Mouse (Mus musculus) stomach, postnatal 0 days (tissue): ENCODE data around the gene Atp8a2. TPM values are rescaled to one million over a fixed set of nuclear protein-coding genes. Genes with fewer than 3 reads are reported as not detected.

Source experiments
- ATAC-seq: fragments of 200-750 bp; cut with Nextera tagmentation; 2 replicates; pipeline ENCODE4 v1.8.0; 2017; ENCODE audit not compliant: low FRiP score, low TSS enrichment
- DNase-seq: peaks from one replicate; pipeline ENCODE4 v3.0.0-alpha.2; 2016; ENCODE audit warnings: low spot score
- H3K27ac ChIP-seq: fragments of 300-500 bp; sonication (generic); replicated peaks from 2 replicates; pipeline ENCODE4 v1.5.1; 2014; ENCODE audit warnings: mild to moderate bottlenecking, control low read depth
- H3K27me3 ChIP-seq: fragments of 300-500 bp; sonication (generic); 2 replicates; pipeline ENCODE4 v1.6.1; 2014; ENCODE audit warnings: low read length; ENCODE audit not compliant: control insufficient read depth, insufficient read depth
- H3K36me3 ChIP-seq: fragments of 300-500 bp; sonication (generic); 2 replicates; pipeline ENCODE4 v1.6.1; 2014; ENCODE audit warnings: low read length, mixed read lengths; ENCODE audit not compliant: control insufficient read depth, insufficient read depth
- H3K4me1 ChIP-seq: fragments of 300-500 bp; sonication (generic); replicated peaks from 2 replicates; pipeline ENCODE4 v1.6.1; 2014; ENCODE audit warnings: antibody characterized with exemption; ENCODE audit not compliant: control insufficient read depth, insufficient read depth
- H3K4me2 ChIP-seq: fragments of 300-500 bp; sonication (generic); replicated peaks from 2 replicates; pipeline ENCODE4 v1.6.1; 2014; ENCODE audit warnings: low read depth, mild to moderate bottlenecking, control low read depth, moderate library complexity
- H3K4me3 ChIP-seq: fragments of 300-500 bp; sonication (generic); 2 replicates; pipeline ENCODE4 v1.5.1; 2014; ENCODE audit warnings: low read depth, low read length, control low read depth
- H3K9ac ChIP-seq: fragments of 300-500 bp; sonication (generic); 2 replicates; pipeline ENCODE4 v1.6.1; 2014; ENCODE audit warnings: mild to moderate bottlenecking, low read length, control low read depth, mixed read lengths
- H3K9me3 ChIP-seq: fragments of 300-500 bp; sonication (generic); 2 replicates; pipeline ENCODE4 v1.6.1; 2016; ENCODE audit warnings: low read length; ENCODE audit not compliant: control insufficient read depth
- CTCF ChIP-seq: IDR thresholded peaks from 2 replicates; pipeline ENCODE4 v1.5.1; 2016; ENCODE audit warnings: antibody characterized with exemption, low read depth, mild to moderate bottlenecking, moderate library complexity
- EP300 ChIP-seq: optimal IDR thresholded peaks from 2 replicates; pipeline ENCODE3; 2016; ENCODE audit warnings: antibody characterized with exemption
- WGBS: fragments of 180-500 bp; shearing (Covaris S2); extraction: QIAGEN DNeasy Blood & Tissue Kit; methylation state at CpG from one replicate; pipeline ENCODE4 v1.1.7; 2014; 5-methylcytosine and 5-hydroxymethylcytosine counted together
- polyA plus RNA-seq: library from polyadenylated mRNA; unstranded; fragments of >200 nt; fragmentation: Nextera tagmentation; extraction: Ambion mirVana; gene quantifications from 2 replicates; pipeline ENCODE4 v1.2.1, GENCODE M21; 2015

The Atp8a2 gene
- polyA plus RNA-seq, 1 experiment from 2014 or later: 6.3 TPM

DNA sequence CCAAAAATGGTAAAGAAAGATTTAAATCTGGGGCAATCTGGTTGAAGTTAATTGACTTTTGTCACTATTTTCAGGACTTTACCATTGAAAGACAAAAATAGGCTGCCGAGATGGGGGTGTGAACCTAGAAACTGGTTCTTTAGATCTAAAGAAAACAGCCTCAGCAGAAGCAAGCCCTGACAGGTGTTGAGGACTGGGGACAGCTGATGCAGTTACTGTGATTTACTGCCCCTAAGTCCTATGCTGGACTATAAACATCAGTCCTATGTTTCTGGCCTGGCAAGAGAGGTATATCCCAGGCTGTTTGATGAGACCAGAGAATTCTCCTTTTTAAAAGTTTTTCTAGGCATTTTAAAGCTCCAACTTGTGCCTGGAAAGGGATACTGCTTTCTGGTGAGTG is 17.1 kb upstream of the Atp8a2 start:
- no peak for DNase-seq
- no peaks in the 10 kb centered on the region for H3K36me3 ChIP-seq
- H3K4me2 ChIP-seq: no peak overlapping the region
- H3K4me1 ChIP-seq: no peaks in the 10 kb centered on the region
- H3K9ac ChIP-seq: no peak overlapping the region
- ATAC-seq: no peak
- no peaks in the 10 kb centered on the region for H3K9me3 ChIP-seq
- no peak overlapping the region for H3K4me3 ChIP-seq
- TF ChIP-seq EP300: no peak
- no peak overlapping the region for H3K27ac ChIP-seq
- 39% methylated on average over 1 of the region's 1 CpGs for WGBS
- H3K27me3 ChIP-seq: no peaks in the 10 kb centered on the region

DNA sequence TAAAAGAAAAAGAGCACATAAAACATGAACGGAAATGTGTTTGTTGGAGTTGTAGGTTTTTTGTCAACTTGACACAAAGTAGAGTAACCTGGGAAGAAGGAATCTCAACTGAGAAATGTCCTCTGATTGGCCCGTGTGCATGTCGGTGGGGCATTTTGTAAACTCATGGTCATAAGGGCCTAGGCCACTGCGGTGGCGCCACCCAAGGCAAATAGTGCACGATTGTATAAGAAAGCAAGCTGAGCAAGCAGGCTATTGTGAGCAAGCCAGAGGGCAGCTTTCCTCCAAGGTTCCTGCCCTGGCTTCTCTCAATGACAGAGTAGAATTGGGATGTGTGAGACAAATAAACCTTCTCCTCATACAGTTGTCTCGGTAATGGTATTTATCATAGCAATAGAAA is 12.2 kb upstream of the Atp8a2 start:
- H3K9me3 ChIP-seq: no peaks in the 10 kb centered on the region
- 55% methylated on average over 7 of the region's 7 CpGs for WGBS
- no peak for TF ChIP-seq EP300
- TF ChIP-seq CTCF: peak; percentile 46
- no peak overlapping the region for H3K9ac ChIP-seq
- no peak overlapping the region for H3K4me3 ChIP-seq
- no peaks in the 10 kb centered on the region for H3K4me1 ChIP-seq
- ATAC-seq: peak; percentile 90
- DNase-seq: peak; percentile 72
- no peak overlapping the region for H3K4me2 ChIP-seq
- H3K27me3 ChIP-seq: no peaks in the 10 kb centered on the region
- no peaks in the 10 kb centered on the region for H3K36me3 ChIP-seq
- peak overlapping the region; percentile 61; the same call in 1 of the 2 replicates for H3K27ac ChIP-seq

DNA sequence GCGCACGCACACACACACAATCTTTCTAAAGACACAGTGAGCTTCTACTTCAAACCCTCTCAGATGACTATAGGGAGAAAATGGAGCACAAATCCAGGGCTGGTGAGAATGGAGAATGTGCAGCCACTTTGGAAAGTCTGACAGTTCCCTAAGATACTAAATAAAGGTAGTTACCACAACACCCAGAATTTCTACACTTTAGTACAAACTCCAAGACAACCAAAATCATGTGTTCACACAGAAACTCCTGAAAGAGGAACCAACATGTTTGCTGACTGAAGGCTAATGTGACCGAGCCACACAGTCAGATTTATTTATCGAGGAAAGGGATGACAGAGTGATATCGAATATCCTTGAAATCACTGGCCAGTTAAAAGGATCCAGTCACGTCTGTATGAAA is 8.0 kb upstream of the Atp8a2 start:
- Histone ChIP-seq H3K27me3 (no peaks in the 10 kb centered on the region), H3K9ac (no peak overlapping the region), H3K4me3 (no peak overlapping the region), H3K9me3 (no peaks in the 10 kb centered on the region), H3K4me2 (no peak overlapping the region), H3K27ac (no peak overlapping the region), H3K4me1 (no peaks in the 10 kb centered on the region), H3K36me3 (no peaks in the 10 kb centered on the region)
- TF ChIP-seq CTCF (no peak), EP300 (no peak)
- ATAC-seq (no peak), DNase-seq (no peak)
- WGBS: 83% methylated on average over 6 of the region's 6 CpGs

DNA sequence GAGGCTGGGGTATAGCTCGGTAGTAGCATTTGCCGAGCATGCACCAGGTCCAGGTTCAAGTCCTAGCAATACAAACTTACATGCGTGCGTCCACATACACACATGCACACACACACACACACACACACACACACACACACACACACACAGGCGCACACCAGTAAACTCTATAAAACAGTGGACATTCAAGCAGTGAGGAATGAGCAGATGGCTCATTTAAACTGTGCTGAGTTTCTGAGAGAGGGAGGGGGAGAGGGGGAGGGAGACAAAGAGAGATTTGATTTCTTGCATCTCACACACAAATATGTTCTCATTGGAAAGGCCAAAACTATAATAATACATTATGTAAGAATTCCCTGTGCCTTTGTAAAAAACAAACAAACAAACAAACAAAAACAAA is 980 bp downstream of the Atp8a2 start:
- Histone ChIP-seq H3K27ac (no peak overlapping the region), H3K9ac (no peak overlapping the region), H3K4me2 (no peak overlapping the region), H3K4me1 (no peaks in the 10 kb centered on the region), H3K27me3 (no peaks in the 10 kb centered on the region), H3K4me3 (no peak overlapping the region), H3K36me3 (no peaks in the 10 kb centered on the region), H3K9me3 (no peaks in the 10 kb centered on the region)
- ATAC-seq: no peak
- WGBS: 70% methylated on average over 5 of the region's 5 CpGs
- no peak for DNase-seq
- TF ChIP-seq EP300: no peak
- TF ChIP-seq CTCF: no peak

DNA sequence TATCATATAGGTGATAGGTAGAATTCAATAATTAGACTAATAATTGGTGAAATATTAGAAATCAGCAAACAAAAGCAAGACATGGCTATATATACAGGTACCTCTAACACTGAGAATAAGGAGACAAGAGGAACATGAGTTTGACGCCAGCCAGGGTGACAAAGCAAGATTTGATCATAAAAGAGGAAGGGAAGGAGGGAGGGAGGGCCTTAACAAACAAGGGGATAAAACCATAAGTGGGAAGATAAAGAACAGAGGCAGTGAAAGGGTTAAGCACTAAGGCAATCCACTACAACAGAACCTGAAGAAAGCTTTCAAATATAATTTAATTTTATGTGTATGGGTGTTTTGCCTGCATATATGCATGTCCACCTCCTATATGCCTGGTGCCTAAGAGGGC is 2.4 kb downstream of the Atp8a2 start:
- DNase-seq: no peak
- Histone ChIP-seq H3K4me1 (no peaks in the 10 kb centered on the region), H3K9ac (no peak overlapping the region), H3K9me3 (no peaks in the 10 kb centered on the region), H3K4me3 (no peak overlapping the region), H3K4me2 (no peak overlapping the region), H3K36me3 (no peaks in the 10 kb centered on the region), H3K27ac (no peak overlapping the region), H3K27me3 (no peaks in the 10 kb centered on the region)
- no peak for ATAC-seq
- 79% methylated on average over 1 of the region's 1 CpGs for WGBS
- TF ChIP-seq EP300 (no peak), CTCF (no peak)

DNA sequence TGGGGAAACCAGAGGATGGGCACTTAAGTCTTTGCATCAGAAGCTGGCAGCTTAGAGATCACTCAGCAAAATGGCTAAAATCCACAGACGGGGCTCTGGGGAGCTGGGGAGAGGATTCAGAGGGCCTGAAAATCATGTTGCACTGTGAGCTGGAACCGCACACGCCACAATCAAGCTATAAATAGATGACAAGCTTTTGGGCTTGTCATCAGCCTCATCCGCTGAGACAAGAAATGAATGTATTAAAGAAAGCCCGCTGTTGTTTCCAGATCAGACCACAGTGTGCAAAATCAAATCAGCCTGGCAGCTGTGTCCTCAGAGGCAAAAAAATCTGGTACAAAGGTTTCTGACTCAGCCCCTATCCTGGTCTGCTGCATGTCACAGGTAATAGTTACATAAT is 7.2 kb downstream of the Atp8a2 start:
- WGBS: 82% methylated on average over 5 of the region's 5 CpGs
- H3K4me1 ChIP-seq: no peaks in the 10 kb centered on the region
- DNase-seq: no peak

More for the DNA sequence above, 7.2 kb downstream of the Atp8a2 start:
- H3K9me3 ChIP-seq: no peaks in the 10 kb centered on the region
- no peak overlapping the region for H3K4me2 ChIP-seq
- no peak overlapping the region for H3K27ac ChIP-seq
- no peak for ATAC-seq
- TF ChIP-seq CTCF (no peak), EP300 (no peak)
- H3K36me3 ChIP-seq: no peaks in the 10 kb centered on the region
- no peak overlapping the region for H3K4me3 ChIP-seq
- H3K27me3 ChIP-seq: no peaks in the 10 kb centered on the region
- no peak overlapping the region for H3K9ac ChIP-seq
